Mouse (Mus musculus) frontal cortex, adult (tissue): ENCODE measurements around the gene Mypn.

Source experiments
- ATAC-seq: cut with Nextera tagmentation; 2 replicates; pipeline ENCODE4 v1.9.2; 2017; ENCODE audit warnings: mild to moderate bottlenecking, moderate library complexity, mixed read lengths; ENCODE audit not compliant: low TSS enrichment

Mypn gene

DNA sequence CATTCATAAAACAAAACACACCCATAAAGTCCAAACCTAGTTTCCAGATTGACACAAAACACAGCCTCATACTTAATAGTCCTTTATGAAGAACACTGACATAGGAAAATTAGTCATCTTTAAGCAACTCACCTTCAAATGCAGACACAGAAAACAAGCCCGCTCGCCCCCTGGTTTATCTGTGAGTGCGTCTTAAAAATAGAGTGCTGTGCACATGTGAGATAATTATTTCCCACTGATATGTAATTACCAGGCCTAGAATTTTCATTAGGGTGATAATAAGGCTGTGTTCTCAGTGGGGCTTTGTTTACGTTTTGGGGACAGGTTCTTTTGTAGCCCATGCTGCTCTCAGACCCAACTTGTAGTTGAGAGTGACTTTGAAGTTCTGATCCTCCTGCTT is 4.7 kb downstream of the Mypn start:
- ATAC-seq, result no peak

DNA sequence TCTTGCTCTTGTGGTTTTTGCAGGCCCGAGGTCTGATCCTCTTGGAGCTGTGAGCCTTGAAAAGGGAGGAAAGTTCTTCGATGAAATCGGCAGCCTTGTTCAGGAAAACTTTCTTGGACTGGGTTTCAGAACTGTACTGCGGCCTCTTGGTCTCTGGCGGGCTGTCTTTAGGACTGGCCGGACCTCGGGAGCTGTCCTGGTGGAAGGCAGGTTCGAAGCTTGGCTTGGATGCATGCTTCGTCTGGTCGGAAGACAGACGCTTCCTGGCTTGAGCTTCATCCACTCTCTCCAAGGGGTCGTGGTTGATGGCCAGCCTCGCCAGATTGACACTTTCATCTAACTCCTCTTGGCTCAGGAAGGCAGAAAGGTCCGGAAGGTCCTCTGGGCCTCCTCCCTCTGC is 11.0 kb downstream of the Mypn start:
- no peak for ATAC-seq

DNA sequence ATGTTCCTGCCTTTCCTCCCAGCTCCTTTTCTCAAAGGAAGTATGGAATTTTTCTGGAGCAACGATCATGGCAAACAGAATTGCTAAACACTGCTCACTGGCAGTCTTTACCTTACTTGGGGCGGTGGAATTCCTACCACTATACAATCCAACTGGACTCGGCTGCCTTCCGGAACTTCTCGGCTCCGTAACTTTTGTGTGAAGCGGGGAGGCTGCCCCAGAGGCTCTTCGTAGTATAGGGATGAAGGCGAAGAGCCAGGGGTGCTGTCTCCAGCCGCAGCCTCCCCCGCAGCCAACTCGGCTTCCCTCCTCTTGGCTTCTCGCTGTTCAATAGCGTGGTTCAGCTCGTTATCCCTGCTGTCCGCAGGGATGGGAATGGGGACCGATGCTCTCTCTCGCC is 11.5 kb downstream of the Mypn start:
- ATAC-seq, result no peak

DNA sequence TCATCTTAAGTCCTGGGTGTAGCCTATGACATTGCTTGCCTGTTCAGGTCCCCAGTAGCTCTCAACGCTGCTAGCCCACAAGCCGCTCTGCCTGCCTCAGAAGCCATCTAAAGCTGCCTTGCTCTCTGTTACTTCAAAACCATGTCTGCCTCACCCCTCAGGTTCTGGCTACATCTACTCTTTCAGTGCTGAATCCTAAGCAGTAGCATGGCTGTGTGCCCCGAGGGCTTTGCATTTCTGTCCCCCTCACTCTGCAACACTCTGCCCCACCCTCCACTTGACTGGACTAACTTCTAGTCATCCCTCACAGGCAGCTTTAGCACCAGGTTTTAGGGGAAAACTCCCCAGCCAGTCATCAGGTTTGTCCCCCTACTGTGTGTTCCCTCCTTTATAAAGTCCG is 19.3 kb downstream of the Mypn start:
- no peak for ATAC-seq

DNA sequence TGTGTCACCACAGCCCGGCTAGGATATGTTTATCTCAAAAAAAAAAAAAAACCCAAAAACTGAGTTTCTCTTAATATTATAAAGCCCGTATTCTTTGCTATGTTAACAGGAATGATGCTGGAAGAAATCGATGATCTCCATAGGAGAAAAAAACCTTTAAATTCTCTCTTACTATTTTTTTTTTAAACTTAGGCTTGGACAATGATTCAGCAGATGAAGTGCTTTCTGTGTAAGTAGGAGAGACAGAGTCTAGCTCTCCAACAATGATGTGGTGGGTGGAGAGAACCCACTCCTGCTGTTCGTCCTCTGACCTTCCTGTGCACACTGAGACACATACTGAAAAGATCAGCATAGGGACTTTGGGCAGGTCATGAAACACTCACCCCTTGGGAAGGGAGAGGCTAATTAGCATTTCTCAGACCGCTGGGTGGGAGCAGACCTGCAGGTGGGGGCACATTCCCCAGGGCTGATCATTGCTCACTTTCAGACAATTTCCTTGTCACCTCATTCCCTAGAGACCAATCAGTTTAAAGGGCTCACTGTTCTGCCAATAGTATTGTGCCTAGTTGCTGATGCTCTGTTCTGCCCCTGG is 21.5 kb downstream of the Mypn start:
- no peak for ATAC-seq

DNA sequence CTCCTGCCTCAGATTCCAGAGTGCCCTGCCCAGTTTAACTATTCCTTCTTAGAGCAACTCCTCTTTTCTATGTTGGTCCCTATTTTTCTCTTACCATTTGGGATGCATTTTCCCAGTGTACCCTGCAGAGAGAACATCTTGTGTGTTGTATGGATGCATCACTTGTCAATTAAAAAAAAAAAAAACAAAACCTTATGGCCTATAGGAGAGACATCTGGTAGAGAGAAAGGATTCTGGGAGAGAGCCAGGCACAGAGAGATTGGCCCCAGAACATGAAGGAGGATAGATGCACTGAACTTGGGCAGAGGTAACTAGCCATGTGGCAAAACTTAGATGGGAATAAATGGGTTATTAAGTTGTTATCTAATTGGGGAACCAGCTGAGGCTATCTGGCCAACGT is 22.6 kb downstream of the Mypn start:
- ATAC-seq, result no peak

DNA sequence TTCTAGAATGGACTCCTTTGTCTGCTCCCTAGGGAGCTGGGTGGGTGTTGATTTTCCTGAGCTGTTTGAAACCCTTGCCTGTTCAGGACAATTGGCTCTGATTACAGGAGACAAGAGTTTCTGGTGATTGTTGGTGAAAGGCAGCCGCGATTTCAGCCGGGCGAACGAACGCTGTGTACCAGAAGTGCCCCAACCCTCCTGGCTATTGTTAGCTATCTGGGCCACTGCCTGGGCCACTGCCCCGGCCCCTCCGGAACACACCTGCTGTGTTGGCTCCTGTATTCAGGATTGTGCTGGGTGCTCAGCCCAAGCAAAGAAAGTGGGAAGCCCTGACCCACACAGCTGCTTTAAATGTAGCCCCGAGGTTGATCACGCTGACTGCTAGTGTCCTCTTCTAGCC is 24.2 kb downstream of the Mypn start:
- ATAC-seq, result no peak

DNA sequence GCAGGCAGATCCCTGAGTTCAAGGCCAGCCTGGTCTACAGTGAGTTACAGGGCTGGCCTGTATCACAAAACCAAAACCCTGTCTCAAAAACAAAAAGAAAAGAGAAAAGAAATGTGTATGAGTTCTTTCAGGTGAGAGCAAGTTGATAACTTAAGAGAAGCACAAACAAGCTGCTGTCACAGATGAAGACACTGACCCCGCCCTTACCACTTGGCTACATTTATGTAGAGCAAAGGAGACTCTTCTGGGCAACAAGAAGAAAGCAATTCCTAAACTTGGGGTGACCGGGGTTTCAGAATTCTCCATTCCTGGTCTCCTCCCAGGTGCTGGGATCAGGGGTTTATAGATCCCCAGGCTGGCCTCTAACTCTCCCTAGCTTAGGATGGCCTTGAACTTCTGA is 25.4 kb downstream of the Mypn start:
- no peak for ATAC-seq

DNA sequence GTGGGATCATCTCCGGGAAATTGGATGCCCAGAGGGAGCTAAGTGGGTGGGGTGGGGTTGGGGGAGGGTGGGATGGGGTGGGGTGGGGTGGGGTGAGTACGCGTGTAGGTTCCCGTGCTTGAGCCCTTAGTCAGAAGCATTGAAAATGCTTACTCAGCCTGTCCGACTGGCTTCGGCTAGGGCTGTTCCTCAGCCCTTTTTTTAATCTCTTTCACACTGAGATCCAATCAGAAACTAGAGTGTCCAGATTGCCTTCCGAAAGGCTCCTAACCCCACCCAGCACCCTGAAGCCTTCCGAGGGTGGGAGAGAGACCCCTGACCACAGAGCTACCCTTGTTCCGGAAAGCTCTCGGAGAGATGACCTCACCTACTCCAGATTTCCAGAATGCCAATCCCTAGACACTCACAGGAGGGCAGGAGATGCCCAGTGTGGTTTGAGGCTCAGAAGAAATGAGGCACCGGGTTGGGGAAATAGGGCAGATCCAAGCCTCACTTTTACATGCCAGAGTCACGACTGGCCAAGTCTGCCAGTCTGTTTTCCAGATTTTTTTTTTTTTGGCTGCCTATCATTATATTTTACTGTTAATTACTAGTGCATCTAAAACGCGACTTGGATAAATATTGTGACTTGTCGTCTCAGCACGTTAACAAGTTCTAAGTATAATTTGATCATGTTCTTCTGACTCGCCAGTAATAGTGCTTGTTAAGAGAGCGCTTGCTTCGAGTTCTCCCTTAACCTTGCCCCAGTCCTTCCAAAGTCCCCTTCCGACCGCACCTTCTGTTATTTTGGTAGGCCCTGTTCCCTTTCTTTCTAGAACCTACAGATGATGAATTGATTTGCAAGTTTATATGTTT is 26.2 kb downstream of the Mypn start:
- peak; percentile 69 for ATAC-seq

DNA sequence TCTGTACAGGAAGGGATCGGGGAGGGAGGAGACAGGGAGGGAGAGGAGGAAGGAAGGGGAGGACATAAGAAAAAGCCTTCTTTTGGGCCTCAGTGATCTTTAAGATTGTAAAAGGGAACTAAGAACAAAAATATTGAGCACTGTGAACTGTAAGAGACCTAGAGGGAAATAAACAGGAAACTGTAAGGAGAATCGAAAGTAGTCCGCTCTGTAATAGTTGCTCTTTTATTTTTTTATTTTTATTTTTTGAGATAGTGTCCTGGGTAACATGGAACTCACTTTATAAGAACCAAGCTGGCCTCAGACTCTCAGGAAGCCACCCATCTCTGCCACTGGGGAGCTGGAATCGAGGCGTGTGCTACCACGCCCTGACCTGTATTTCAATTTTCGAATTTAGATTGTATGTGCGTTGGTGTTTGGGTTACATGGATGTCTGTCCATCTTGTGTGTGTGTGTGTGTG is 27.3 kb downstream of the Mypn start:
- no peak for ATAC-seq

DNA sequence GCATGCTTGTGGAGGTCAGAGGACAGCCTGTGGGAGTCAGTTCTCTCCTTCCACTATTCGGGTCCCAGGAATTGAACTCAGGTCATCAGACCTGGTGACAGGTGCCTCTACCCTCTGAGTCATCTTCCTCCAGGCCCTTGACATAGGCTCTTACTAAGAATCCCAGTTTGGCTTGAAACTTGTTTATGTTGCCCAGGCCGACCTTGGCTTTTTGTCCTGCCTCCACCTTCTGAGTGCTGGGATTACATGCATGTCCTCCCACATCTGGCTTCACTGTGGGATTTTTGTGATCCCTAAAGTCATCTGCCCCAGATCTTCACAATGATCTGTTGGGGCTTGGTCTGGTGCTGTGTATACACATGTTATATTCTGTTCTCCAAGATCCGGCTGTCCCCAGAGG is 31.7 kb downstream of the Mypn start:
- ATAC-seq, result no peak

DNA sequence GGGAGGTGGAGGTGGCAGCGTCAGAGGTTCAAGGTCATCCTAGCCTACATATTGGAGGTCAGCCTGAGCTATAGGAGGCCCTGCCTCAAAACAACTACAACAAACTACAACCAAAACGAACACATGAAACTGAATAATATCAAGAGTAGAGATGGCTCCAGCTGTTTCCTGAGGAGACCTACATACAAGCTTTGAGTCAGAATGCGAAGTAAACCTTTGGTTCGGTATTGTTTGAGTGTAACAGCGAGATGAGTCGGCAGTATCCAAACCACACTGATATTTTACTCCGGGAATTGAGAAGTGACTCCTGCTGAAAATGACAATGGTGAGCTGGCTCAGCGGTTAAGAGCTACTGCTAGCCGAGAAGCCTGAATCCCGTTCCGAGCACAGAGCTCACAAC is 34.2 kb downstream of the Mypn start:
- no peak for ATAC-seq

DNA sequence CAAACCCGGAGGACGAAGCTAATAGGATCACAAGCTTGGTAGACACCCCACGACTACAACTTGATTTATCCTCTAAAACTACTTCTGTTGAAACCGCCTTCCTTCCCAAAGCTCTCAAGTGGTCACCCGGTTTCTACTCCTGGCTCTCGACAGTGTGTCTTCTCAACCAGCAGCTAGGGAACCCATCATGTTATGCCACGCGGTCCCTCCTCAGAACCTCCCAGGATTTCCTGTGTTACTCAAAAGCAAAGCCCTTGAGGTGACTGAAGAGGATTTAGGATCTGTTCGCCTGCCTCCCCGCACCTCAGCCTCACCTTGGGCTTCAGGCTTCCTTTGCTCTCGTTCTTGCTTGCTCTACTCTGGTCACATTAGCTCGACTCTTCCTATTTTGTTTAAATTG is 35.6 kb downstream of the Mypn start:
- ATAC-seq, result no peak

DNA sequence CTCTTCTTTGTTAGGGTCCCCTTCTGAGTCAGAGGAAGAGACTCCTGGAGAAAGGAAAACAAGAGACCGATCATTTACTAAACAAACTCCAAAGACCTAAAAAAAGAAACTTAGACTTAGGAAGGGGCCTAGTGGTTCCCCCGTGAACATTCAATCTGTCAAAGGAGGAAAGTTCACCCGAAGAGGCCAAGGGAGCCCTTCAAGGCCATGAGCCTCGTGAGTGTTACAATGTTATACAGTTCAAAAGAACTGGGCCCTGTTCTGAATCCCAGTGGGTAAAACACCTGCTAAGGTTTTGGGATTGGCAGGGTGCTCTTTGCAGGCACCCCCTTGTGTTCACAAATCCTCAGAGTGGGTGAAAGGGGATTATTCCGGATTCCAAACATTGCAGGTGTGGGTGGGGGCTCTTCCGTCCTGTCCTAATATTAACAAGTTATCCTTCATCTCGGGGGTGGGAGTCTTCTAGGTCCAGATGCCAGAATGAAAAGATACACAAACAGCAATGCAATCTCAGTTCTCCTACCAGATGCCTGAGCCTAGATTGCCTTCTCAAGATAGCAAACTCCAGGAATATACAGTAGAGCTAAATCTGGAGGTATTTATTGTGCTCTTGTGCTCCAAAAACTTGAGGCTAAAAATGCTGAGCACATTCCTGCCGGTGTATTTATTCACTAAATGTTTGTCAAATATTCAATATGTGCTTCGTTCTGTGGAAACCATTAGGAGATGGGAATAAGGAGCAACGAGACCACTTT is 36.3 kb downstream of the Mypn start:
- peak; percentile 92 for ATAC-seq

DNA sequence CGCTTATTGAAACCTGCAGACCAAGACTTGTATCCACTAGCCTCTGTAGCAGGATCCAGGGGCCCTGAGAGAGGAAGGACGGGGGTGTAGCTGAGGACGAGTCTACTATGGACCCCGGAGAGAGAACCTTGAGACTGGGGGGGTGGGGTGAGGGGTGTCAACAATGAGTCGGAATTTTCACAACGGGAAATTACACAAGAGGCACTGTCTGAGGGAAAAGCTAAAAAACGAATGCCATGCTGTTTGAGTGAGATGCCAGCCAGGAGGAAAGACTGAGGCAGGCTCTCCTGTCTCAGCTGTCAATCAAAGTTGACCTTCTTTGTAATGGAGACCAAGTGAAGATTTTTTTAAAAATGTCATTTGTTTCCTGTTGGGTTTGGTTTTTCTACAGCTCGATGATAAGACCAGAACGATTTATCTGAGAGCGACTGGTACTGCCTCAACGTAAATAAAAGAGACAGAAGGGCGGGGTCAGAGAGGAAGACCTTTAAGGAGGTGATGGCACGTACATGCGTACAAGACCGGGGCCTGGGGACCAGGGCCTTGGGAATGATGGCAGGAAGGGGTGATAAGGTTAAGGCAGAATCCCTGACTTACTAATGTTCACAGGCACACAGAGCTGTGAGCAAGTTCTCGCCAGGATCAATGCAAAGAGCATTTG is 37.9 kb downstream of the Mypn start:
- no peak for ATAC-seq

DNA sequence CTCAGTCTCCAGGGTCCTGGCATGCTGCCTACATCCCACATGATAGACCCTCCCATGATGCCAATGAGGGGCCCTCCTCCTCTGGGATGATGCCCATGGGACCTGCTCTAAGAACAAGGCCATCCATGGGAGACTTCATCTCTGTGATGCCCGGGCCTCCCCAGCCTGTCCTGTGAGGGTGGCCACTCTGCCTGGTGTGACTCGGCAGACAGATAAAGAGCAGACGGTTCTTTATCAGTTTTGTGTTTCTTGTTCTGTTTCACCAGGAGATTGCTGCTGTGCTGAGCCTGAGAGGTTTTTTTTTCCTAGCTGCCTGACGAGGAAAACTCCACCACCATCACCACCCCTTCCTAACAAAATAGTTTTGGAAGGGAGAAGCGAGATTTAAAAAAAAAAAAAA is 42.5 kb downstream of the Mypn start:
- 0 out of 2 replicates have a peak, but pooled peaks have one; percentile 11 for ATAC-seq

DNA sequence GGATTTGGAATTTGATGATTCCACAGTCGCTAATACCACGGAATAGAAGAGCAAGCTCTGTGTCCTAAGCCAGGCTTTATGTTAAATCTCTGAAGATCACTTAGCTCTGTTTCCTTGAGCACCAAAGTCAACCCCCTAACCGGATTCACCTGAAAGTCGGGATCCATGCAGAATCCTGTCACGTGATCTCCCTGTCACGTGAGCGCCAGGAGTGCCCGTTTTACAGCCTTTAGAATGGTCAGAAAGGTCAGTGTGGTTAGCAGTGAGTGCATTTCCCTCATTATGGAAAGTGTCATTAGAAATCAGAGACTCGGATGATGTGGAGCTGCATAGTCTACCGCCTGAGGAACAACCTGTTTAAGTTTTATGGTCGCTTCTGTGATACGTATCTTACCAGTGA is 43.1 kb downstream of the Mypn start:
- no peak for ATAC-seq

DNA sequence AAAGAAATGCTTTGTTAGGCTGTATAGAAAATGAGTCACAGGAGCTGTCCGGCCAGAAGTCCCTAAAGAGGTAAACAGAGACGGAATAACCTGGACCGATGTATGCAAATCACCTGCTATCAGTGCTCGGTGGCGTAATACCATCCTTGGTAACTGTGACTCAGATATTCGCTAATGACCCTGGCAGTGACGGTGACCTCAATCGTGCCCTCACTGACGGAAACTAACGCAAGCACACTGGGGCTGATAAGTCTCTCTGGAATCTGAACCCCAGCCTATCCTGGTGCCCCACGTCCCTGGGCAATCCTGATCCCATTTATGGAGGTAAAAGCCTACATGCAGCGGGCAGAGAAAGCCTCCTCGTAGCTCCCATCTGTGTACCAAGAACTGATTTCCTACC is 45.6 kb downstream of the Mypn start:
- no peak for ATAC-seq

DNA sequence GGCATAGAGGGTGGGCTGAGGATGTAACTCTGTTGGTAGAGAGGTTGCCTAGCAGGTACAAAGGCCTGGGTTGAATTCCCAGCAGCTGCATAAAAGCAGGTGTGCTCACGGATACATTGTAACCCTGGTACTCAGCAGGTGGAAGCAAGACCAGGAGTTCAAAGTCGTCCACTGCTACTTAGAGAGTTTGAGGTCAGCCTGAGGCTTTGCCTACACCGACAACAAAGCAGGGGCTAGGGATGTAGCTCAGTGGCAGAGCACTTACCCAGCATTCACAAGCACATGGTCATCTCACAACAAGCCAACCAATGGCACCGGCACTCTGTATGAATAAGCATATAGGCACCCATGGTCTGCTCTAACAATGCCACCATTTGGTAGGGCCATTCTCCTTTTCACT is 46.3 kb downstream of the Mypn start:
- no peak; the same call in 1 of the 2 replicates for ATAC-seq

DNA sequence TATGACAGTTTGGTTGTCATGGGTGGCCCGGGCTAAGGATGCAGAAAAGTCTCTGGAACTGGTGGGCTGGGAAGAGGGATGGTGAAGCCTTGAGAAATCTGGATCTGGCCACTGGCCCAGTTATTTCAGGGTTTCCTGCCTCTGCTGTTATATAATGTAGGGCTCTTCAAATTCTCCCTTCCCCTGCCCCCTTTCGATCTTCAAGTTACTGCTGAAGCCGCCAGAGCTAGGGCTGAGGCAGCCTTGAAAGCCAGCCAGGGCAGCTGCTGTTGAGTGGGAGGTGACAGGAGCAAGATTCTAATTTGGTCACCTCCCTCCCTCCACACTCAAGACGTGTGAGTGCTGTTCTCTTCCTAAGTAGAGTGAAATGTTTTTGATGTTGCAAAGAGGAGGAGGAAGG is 46.8 kb downstream of the Mypn start:
- peak; percentile 82 for ATAC-seq

DNA sequence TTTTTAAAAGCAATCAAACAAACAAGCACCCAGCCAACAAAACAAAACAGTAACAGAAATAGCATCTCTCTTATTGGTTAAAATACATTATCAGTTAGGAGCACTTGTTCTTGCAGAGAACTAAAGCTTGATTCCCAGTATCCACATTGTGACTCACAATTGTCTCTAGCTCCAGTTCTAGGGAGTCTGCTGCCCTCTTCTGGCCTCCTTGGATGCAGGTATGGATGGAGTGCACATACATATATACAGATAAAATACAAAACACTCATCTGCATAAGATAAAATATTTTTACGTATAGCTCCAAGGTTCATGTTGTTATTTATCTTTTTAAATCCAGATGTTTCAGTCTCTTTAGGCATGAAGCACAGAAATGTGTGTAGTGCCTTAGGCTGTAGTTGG is 47.4 kb downstream of the Mypn start:
- ATAC-seq, result no peak

DNA sequence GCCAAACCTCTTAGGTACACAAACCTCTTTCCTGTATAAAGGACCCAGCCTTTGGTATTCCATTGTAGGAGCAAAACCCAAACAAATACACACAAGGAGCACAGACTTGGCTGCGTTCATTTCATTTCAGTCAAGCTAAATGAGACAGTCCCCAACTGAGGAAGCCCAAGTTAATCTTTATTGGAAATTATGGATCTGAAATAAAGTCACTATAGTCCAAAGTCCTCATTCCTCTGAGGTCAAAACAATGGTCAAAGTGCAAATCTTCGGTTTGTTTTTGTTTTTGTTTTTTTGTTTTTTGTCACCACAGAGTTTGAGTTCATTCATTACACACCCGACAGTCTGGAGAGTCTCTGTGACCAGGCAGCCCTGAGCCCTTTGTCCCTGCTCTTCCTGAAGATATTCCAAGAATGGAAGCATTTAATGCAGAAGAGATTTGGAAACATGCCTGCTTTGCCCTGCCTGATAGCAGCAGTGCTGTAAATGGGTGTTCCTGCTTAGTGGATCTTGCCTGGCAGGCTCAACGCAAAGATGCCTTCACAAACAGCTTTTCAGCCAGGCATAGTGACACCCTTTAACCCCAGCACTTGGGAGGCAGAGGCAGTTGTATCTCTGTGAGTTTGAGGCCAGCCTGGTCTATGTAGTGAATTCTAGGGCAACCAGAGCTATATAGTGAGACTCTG is 47.9 kb downstream of the Mypn start:
- ATAC-seq, result no peak
